Mouse (Mus musculus): ENCODE measurements at regions not wholly inside any gene's neighbourhood (a gene's known extent, or its start where the extent isn't known, plus 50 kb on each side); places are given as distances from the start of the nearest gene placed in this dataset.

GRCm38 (mm10) chr8:39512967-39513366 lies 1161.9 kb upstream of the Adam24 start:
- H3K9ac ChIP-seq (ENCODE audit: low read depth, low read length): no peak overlapping the region
- WGBS: 63% methylated on average over 1 of the region's 1 CpGs
- H3K27me3 ChIP-seq (ENCODE audit: control insufficient read depth, insufficient read depth, low read length): no peaks in the 10 kb centered on the region
- no peak overlapping the region for H3K27ac ChIP-seq
- TF ChIP-seq EP300 (IDR thresholded peaks at IDR 0.05; ENCODE audit: insufficient read depth, low read depth, low read length) (no peak), POLR2A (IDR thresholded peaks at IDR 0.05; ENCODE audit: insufficient read depth, low read depth, low read length) (no peak), CTCF (IDR thresholded peaks at IDR 0.05) (no peak)
- no peaks in the 10 kb centered on the region for H3K4me1 ChIP-seq (ENCODE audit: control insufficient read depth, insufficient read depth, low read length)
- intact Hi-C loops (cut with DNase I): no loop called here
- no peak for DNase-seq
- no peaks in the 10 kb centered on the region for H3K79me2 ChIP-seq (replicated peaks; ENCODE audit: control insufficient read depth, insufficient read depth, low read length)
- no peaks in the 10 kb centered on the region for H3K36me3 ChIP-seq (ENCODE audit: control insufficient read depth, insufficient read depth, low read length)
- H3K4me3 ChIP-seq: no peak overlapping the region
